Mouse (Mus musculus) midbrain, embryonic 16.5 days (tissue): ENCODE data around the gene Hexim2. TPM values are rescaled to one million over a fixed set of nuclear protein-coding genes. Genes with fewer than 3 reads are reported as not detected.

Source experiments
- ATAC-seq: fragments of 200-750 bp; cut with Nextera tagmentation; 2 replicates; pipeline ENCODE4 v1.8.0; 2017; ENCODE audit warnings: moderate TSS enrichment
- H3K27ac ChIP-seq: fragments of 300-500 bp; sonication (generic); 2 replicates; pipeline ENCODE4 v1.5.1; 2014; ENCODE audit warnings: mild to moderate bottlenecking, low read length, mixed read lengths
- H3K27me3 ChIP-seq: fragments of 300-500 bp; sonication (generic); 2 replicates; pipeline ENCODE4 v1.6.1; 2014; ENCODE audit warnings: low read depth, low read length, mixed read lengths; ENCODE audit not compliant: control insufficient read depth, insufficient read depth
- H3K36me3 ChIP-seq: fragments of 300-500 bp; sonication (generic); 2 replicates; pipeline ENCODE4 v1.6.1; 2014; ENCODE audit warnings: mild to moderate bottlenecking, low read length, moderate library complexity, mixed read lengths; ENCODE audit not compliant: control insufficient read depth, insufficient read depth
- H3K4me1 ChIP-seq: fragments of 300-500 bp; sonication (generic); 2 replicates; pipeline ENCODE4 v1.6.1; 2014; ENCODE audit warnings: mild to moderate bottlenecking, low read length, mixed read lengths; ENCODE audit not compliant: control insufficient read depth, insufficient read depth
- H3K4me2 ChIP-seq: fragments of 300-500 bp; sonication (generic); 2 replicates; pipeline ENCODE4 v1.6.1; 2014; ENCODE audit warnings: mild to moderate bottlenecking, low read length, mixed read lengths
- H3K4me3 ChIP-seq: fragments of 300-500 bp; sonication (generic); 2 replicates; pipeline ENCODE4 v1.5.1; 2014; ENCODE audit warnings: low read depth, mild to moderate bottlenecking, low read length, moderate library complexity, mixed read lengths
- H3K9ac ChIP-seq: fragments of 300-500 bp; sonication (generic); 2 replicates; pipeline ENCODE4 v1.6.1; 2014; ENCODE audit warnings: low read depth, low read length, mixed read lengths
- H3K9me3 ChIP-seq: fragments of 300-500 bp; sonication (generic); replicated peaks from 2 replicates; pipeline ENCODE4 v1.6.1; 2014; ENCODE audit warnings: mild to moderate bottlenecking, low read length, mixed read lengths; ENCODE audit not compliant: control insufficient read depth, poor library complexity, severe bottlenecking
- WGBS: fragments of 180-500 bp; shearing (Covaris S2); extraction: QIAGEN DNeasy Blood & Tissue Kit; methylation state at CpG from one replicate; pipeline ENCODE4 v1.1.7; 2014; 5-methylcytosine and 5-hydroxymethylcytosine counted together
- polyA plus RNA-seq: library from polyadenylated mRNA; unstranded; fragments of >200 nt; fragmentation: Nextera tagmentation; extraction: Ambion mirVana; gene quantifications from 2 replicates; pipeline ENCODE4 v1.2.1, GENCODE M21; 2015

Hexim2 gene
- polyA plus RNA-seq, 1 experiment from 2014 or later: 37.0 TPM

GRCm38 (mm10) chr11:103133456-103134185 lies 1.4 kb downstream of the Hexim2 start:
- Histone ChIP-seq H3K4me2 (peak overlapping the region; percentile 59), H3K9me3 (no peaks in the 10 kb centered on the region), H3K9ac (peak overlapping the region; percentile 62), H3K36me3 (peaks cover 2% of the 10 kb centered on the region; the same call in 1 of the 2 replicates), H3K27ac (peak overlapping the region; percentile 87), H3K27me3 (no peaks in the 10 kb centered on the region), H3K4me3 (peak overlapping the region; percentile 28), H3K4me1 (peaks cover 37% of the 10 kb centered on the region)
- ATAC-seq: peak; percentile 19; the same call in 1 of the 2 replicates
- WGBS: 53% methylated on average over 6 of the region's 6 CpGs

- 79% methylated on average over 3 of the region's 3 CpGs for WGBS
- 0 out of 2 replicates have a peak overlapping the region, but pooled peaks have one; percentile 1 for H3K4me3 ChIP-seq
- no peaks in the 10 kb centered on the region for H3K9me3 ChIP-seq
- H3K27me3 ChIP-seq: no peaks in the 10 kb centered on the region
- H3K27ac ChIP-seq: peak overlapping the region; percentile 87; the same call in 1 of the 2 replicates
- H3K4me2 ChIP-seq: peak overlapping the region; percentile 59
- peaks cover 5% of the 10 kb centered on the region; the same call in 1 of the 2 replicates for H3K36me3 ChIP-seq
- ATAC-seq: no peak
- no peak overlapping the region for H3K9ac ChIP-seq
- peaks cover 37% of the 10 kb centered on the region for H3K4me1 ChIP-seq
Observed at GRCm38 (mm10) chr11:103134221-103134620, 2.0 kb downstream of the Hexim2 start.

GRCm38 (mm10) chr11:103136039-103136577 lies 3.9 kb downstream of the Hexim2 start:
- no peaks in the 10 kb centered on the region for H3K9me3 ChIP-seq
- H3K36me3 ChIP-seq: peaks cover 5% of the 10 kb centered on the region; the same call in 1 of the 2 replicates
- H3K27me3 ChIP-seq: no peaks in the 10 kb centered on the region
- H3K27ac ChIP-seq: no peak overlapping the region
- H3K4me2 ChIP-seq: no peak overlapping the region
- H3K9ac ChIP-seq: no peak overlapping the region
- H3K4me3 ChIP-seq: no peak overlapping the region
- ATAC-seq: no peak
- 94% methylated on average over 8 of the region's 8 CpGs for WGBS
- H3K4me1 ChIP-seq: peaks cover 34% of the 10 kb centered on the region

GRCm38 (mm10) chr11:103139951-103140762 lies 7.9 kb downstream of the Hexim2 start:
- no peak for ATAC-seq
- H3K4me3 ChIP-seq: no peak overlapping the region
- H3K27ac ChIP-seq: no peak overlapping the region
- H3K4me1 ChIP-seq: peaks cover 27% of the 10 kb centered on the region
- 83% methylated on average over 14 of the region's 14 CpGs for WGBS
- H3K9me3 ChIP-seq: no peaks in the 10 kb centered on the region
- H3K27me3 ChIP-seq: no peaks in the 10 kb centered on the region
- H3K4me2 ChIP-seq: no peak overlapping the region
- H3K9ac ChIP-seq: no peak overlapping the region
- H3K36me3 ChIP-seq: peaks cover 5% of the 10 kb centered on the region; the same call in 1 of the 2 replicates

GRCm38 (mm10) chr11:103140763-103141100 lies 8.5 kb downstream of the Hexim2 start:
- Histone ChIP-seq H3K27ac (peak overlapping the region; percentile 44), H3K4me3 (no peak overlapping the region), H3K9ac (no peak overlapping the region), H3K36me3 (peaks cover 5% of the 10 kb centered on the region; the same call in 1 of the 2 replicates), H3K27me3 (no peaks in the 10 kb centered on the region), H3K9me3 (no peaks in the 10 kb centered on the region), H3K4me2 (no peak overlapping the region), H3K4me1 (peaks cover 21% of the 10 kb centered on the region)
- 58% methylated on average over 6 of the region's 6 CpGs for WGBS
- no peak for ATAC-seq

GRCm38 (mm10) chr11:103141101-103141943 lies 9.1 kb downstream of the Hexim2 start:
- Histone ChIP-seq H3K9ac (peak overlapping the region; percentile 54), H3K27ac (peak overlapping the region; percentile 87), H3K36me3 (peaks cover 5% of the 10 kb centered on the region; the same call in 1 of the 2 replicates), H3K9me3 (no peaks in the 10 kb centered on the region), H3K27me3 (no peaks in the 10 kb centered on the region), H3K4me2 (no peak overlapping the region; the same call in 1 of the 2 replicates), H3K4me3 (no peak overlapping the region), H3K4me1 (peaks cover 19% of the 10 kb centered on the region)
- WGBS: 30% methylated on average over 11 of the region's 11 CpGs
- no peak for ATAC-seq

GRCm38 (mm10) chr11:103141944-103142255 lies 9.7 kb downstream of the Hexim2 start:
- WGBS: 27% methylated on average over 1 of the region's 1 CpGs
- peak overlapping the region; percentile 56; the same call in 1 of the 2 replicates for H3K4me2 ChIP-seq
- H3K27me3 ChIP-seq: no peaks in the 10 kb centered on the region
- peak overlapping the region; percentile 54 for H3K9ac ChIP-seq
- H3K9me3 ChIP-seq: no peaks in the 10 kb centered on the region
- peaks cover 5% of the 10 kb centered on the region; the same call in 1 of the 2 replicates for H3K36me3 ChIP-seq
- H3K27ac ChIP-seq: peak overlapping the region; percentile 87
- H3K4me3 ChIP-seq: no peak overlapping the region
- ATAC-seq: no peak
- H3K4me1 ChIP-seq: peaks cover 19% of the 10 kb centered on the region

GRCm38 (mm10) chr11:103142441-103143182 lies 10.4 kb downstream of the Hexim2 start:
- peaks cover 5% of the 10 kb centered on the region; the same call in 1 of the 2 replicates for H3K36me3 ChIP-seq
- peaks cover 19% of the 10 kb centered on the region for H3K4me1 ChIP-seq
- peak overlapping the region; percentile 26 for H3K4me3 ChIP-seq
- H3K4me2 ChIP-seq: peak overlapping the region; percentile 56
- peak; percentile 94 for ATAC-seq
- H3K9me3 ChIP-seq: no peaks in the 10 kb centered on the region
- H3K27ac ChIP-seq: peak overlapping the region; percentile 87
- peak overlapping the region; percentile 70 for H3K9ac ChIP-seq
- H3K27me3 ChIP-seq: no peaks in the 10 kb centered on the region
- WGBS: 26% methylated on average over 8 of the region's 8 CpGs
